Mouse (Mus musculus) stomach, embryonic 16.5 days (tissue): Measurements from ENCODE around the gene Pla2g3. TPM values are rescaled to one million over a fixed set of nuclear protein-coding genes. Genes with fewer than 3 reads are reported as not detected.

Experiments
- ATAC-seq: fragments of 200-750 bp; cut with Nextera tagmentation; 2 replicates; pipeline ENCODE4 v1.8.0; 2017; ENCODE audit warnings: moderate number of reproducible peaks, moderate TSS enrichment; ENCODE audit not compliant: insufficient read depth, low FRiP score
- H3K27ac ChIP-seq: fragments of 300-500 bp; sonication (generic); 2 replicates; pipeline ENCODE4 v1.5.1; 2014; ENCODE audit warnings: low read length
- H3K27me3 ChIP-seq: fragments of 300-500 bp; sonication (generic); 2 replicates; pipeline ENCODE4 v1.6.1; 2014; ENCODE audit warnings: low read length, control low read depth, mixed read lengths; ENCODE audit not compliant: control insufficient read depth, insufficient read depth
- H3K36me3 ChIP-seq: fragments of 300-500 bp; sonication (generic); 2 replicates; pipeline ENCODE4 v1.6.1; 2014; ENCODE audit warnings: low read length; ENCODE audit not compliant: control insufficient read depth, insufficient read depth
- H3K4me1 ChIP-seq: fragments of 300-500 bp; sonication (generic); 2 replicates; pipeline ENCODE4 v1.6.1; 2014; ENCODE audit warnings: low read length, control low read depth, mixed read lengths; ENCODE audit not compliant: control insufficient read depth, insufficient read depth
- H3K4me2 ChIP-seq: fragments of 300-500 bp; sonication (generic); 2 replicates; pipeline ENCODE4 v1.6.1; 2014; ENCODE audit warnings: low read depth, low read length, mixed read lengths
- H3K4me3 ChIP-seq: fragments of 300-500 bp; sonication (generic); replicated peaks from 2 replicates; pipeline ENCODE4 v1.5.1; 2014; ENCODE audit warnings: mild to moderate bottlenecking, low read length
- H3K9ac ChIP-seq: fragments of 300-500 bp; sonication (generic); 2 replicates; pipeline ENCODE4 v1.6.1; 2014; ENCODE audit warnings: low read length
- H3K9me3 ChIP-seq: fragments of 300-500 bp; sonication (generic); replicated peaks from 2 replicates; pipeline ENCODE4 v1.6.1; 2016; ENCODE audit warnings: low read length, control low read depth; ENCODE audit not compliant: control insufficient read depth
- WGBS: fragments of 180-500 bp; shearing (Covaris S2); extraction: QIAGEN DNeasy Blood & Tissue Kit; methylation state at CpG from one replicate; pipeline ENCODE4 v1.1.7; 2014; 5-methylcytosine and 5-hydroxymethylcytosine counted together
- polyA plus RNA-seq: library from polyadenylated mRNA; unstranded; fragments of >200 nt; fragmentation: Nextera tagmentation; extraction: Ambion mirVana; gene quantifications from 2 replicates; pipeline ENCODE4 v1.2.1, GENCODE M21; 2015

Pla2g3 gene
- polyA plus RNA-seq, 1 experiment from 2014 or later, result 1.8 TPM

DNA sequence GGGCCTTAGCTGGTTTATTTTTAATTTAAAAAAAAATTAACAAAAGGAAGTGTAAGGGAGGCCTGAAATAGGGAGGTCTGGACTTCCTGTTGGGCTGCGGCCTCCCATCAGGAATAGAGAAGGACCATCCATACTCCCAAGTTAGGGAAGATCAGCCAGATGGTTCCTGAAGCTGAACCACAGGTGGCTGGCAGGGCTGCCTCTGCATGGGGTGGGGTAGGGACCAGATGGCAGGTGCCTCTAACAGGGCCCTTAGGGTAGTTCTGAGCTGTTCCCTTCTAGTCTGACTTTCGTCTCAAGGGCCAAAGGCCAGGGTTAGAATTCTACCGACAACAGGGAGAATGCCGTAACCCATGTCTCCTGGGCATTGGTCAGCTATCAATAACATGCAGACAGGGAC is 27.6 kb downstream of the Pla2g3 start:
- Histone ChIP-seq H3K4me2 (peak overlapping the region; percentile 66), H3K9me3 (no peaks in the 10 kb centered on the region), H3K36me3 (0 out of 2 replicates have a peak, but pooled peaks cover 3% of the 10 kb centered on the region), H3K4me1 (peaks cover 20% of the 10 kb centered on the region), H3K4me3 (peak overlapping the region; percentile 64), H3K27me3 (no peaks in the 10 kb centered on the region), H3K27ac (no peak overlapping the region; the same call in 1 of the 2 replicates), H3K9ac (peak overlapping the region; percentile 81)
- ATAC-seq, result no peak
- 78% methylated on average over 4 of the region's 4 CpGs for WGBS

DNA sequence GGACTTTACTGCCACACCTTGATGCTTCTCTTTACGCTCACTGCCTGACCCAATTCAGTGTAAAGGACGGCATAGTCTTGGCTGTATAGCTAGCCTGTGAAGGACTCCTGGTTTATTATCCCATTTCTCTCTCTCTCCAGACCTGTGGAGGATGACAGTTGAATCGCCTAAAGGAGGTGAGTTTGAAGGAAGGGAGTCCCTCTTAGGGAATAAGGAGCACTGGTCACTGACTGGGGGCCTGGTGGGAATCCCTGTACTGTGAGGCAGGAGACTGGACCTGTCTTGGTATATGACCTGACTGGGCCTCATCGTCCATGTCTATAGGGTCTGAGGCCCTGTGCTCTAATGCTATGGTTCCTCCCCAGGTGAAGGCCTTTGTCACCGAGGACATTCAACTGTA is 28.0 kb downstream of the Pla2g3 start:
- no peaks in the 10 kb centered on the region for H3K27me3 ChIP-seq
- no peak overlapping the region for H3K27ac ChIP-seq
- 85% methylated on average over 5 of the region's 5 CpGs for WGBS
- H3K4me2 ChIP-seq, result peak overlapping the region; percentile 66
- peaks cover 20% of the 10 kb centered on the region for H3K4me1 ChIP-seq
- ATAC-seq, result no peak
- H3K4me3 ChIP-seq, result 0 out of 2 replicates have a peak overlapping the region, but pooled peaks have one; percentile 34
- H3K9me3 ChIP-seq, result no peaks in the 10 kb centered on the region
- 0 out of 2 replicates have a peak, but pooled peaks cover 5% of the 10 kb centered on the region for H3K36me3 ChIP-seq
- no peak overlapping the region for H3K9ac ChIP-seq

DNA sequence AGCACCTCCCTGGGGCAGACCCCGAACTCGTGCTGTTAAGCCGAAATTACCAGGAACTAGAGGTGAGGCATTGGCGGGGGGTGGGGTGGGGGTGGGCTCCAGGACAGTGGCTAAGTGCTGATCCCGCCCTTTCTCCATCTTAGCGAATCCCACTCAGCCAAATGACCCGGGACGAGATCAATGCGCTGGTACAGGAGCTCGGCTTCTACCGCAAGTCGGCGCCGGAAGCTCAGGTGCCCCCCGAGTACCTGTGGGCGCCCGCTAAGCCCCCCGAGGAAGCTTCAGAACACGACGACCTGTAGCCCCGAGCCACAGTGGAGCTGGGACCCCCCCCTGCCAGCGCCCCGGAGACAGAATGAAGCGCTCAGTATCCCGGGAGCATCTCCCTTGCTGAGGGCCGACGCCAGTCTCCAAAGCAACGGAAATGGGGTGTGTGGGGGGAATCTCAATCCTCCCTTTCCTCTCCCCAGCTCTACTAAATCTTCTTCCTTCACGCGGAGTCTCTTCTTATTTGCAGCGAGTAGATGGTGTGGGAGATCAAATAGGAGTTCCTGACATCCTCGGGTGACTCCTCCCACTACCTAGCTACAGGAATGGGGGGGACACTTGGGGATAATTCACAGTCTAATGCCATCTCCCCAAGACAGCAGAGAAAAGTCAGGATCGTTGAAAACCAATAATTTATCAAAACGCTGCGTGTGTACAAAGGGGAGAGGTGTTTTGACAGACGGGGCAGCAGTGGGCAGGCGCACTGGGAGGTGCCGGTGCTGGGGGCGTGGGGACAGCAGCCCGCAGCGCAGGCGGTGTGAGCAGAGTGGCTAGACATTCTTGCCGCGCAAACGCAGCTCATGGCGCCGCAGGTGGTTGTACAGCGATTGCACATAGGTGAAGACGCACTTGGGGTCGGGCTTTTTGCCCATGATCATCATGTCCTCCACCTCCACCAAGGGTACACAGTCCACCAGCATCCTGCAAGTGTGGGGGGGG is 29.1 kb downstream of the Pla2g3 start:
- H3K9ac ChIP-seq, result peak overlapping the region; percentile 51
- H3K27ac ChIP-seq, result peak overlapping the region; percentile 16; the same call in 1 of the 2 replicates
- H3K9me3 ChIP-seq, result no peaks in the 10 kb centered on the region
- H3K4me2 ChIP-seq, result peak overlapping the region; percentile 66
- 2% methylated on average over 50 of the region's 50 CpGs for WGBS
- peaks cover 20% of the 10 kb centered on the region for H3K4me1 ChIP-seq
- H3K27me3 ChIP-seq, result no peaks in the 10 kb centered on the region
- H3K4me3 ChIP-seq, result peak overlapping the region; percentile 34
- ATAC-seq, result no peak
- peaks cover 10% of the 10 kb centered on the region; the same call in 1 of the 2 replicates for H3K36me3 ChIP-seq

DNA sequence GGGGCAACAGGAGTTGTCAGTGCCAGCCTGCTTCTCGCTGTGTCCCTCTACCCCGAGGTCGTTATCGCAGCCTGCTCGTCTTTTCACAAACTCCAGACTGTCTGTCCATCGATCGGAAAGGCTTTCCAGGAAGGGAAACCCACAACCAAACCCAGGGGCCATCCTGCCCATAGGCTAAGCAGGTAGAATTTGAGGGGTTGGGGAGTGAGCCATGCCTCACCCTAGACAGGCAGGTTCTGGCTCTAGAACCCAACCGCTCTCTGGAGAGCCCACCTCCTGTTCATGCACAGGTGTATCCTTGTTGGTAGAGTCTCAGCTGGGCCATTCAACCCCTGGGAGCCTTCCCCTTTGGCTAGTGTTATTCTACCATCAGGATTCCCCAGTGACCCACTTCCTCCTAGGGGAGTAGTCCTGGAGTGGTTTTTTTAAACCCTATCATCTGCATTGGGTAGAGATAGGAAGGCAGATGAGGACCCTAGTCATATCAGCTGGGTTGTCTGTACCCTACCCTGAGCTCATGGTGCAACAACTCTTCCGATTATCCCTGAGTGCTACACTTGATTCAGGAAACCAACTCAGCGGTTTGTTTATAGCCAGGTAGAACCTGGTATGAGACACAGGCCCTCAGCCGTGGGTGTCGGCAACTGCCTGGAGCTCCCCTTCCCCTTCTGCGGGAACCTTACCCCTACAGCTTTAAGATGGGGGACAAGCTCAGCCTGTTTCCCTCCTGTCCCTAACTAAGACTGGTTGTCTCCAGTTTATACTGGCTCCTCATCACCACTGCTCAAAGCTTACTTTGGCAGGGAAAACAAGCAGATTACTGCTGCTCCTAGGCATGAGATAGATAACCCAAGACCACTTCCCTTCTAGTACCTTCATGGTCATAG is 30.0 kb downstream of the Pla2g3 start:
- Histone ChIP-seq H3K27me3 (no peaks in the 10 kb centered on the region), H3K36me3 (peaks cover 16% of the 10 kb centered on the region; the same call in 1 of the 2 replicates), H3K9me3 (no peaks in the 10 kb centered on the region), H3K4me3 (no peak overlapping the region), H3K27ac (0 out of 2 replicates have a peak overlapping the region, but pooled peaks have one; percentile 47), H3K4me2 (peak overlapping the region; percentile 66), H3K9ac (peak overlapping the region; percentile 17; the same call in 1 of the 2 replicates), H3K4me1 (peaks cover 20% of the 10 kb centered on the region)
- 50% methylated on average over 13 of the region's 13 CpGs for WGBS
- no peak for ATAC-seq

DNA sequence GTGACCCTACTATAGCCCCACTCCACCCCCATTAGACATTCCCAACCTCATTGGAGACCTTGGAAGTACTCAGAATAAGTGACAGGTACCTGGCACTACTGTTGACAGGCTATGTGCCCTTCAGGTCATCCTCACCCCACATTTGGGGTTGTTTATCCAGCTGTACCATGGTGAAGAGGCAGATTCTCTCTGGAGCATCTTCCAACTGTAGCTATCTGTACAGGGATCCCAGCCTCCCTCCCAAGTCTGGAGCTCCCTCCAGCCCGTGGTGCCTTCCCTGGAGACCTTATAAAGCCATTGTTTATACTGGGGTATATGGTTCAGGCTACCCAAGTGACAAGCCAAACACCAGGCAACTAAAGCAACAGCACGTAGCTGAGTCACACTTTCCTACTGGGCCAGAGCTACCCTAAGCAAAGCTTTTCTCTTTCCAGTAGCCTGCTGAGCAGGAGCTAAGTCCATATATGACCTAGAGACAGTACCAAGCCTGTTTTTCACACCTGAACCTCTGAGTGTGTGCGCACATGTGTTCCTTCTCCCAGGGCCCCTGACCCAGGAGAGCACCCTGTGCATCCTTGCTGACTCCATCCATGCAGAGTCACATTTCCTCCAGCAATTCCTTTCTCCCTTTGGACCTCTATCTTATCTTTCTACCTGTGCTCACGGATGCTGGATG is 31.1 kb downstream of the Pla2g3 start:
- peaks cover 19% of the 10 kb centered on the region; the same call in 1 of the 2 replicates for H3K36me3 ChIP-seq
- peak overlapping the region; percentile 47; the same call in 1 of the 2 replicates for H3K27ac ChIP-seq
- no peaks in the 10 kb centered on the region for H3K9me3 ChIP-seq
- H3K27me3 ChIP-seq, result no peaks in the 10 kb centered on the region
- H3K4me2 ChIP-seq, result no peak overlapping the region
- peaks cover 20% of the 10 kb centered on the region for H3K4me1 ChIP-seq
- no peak overlapping the region for H3K4me3 ChIP-seq
- 0 out of 2 replicates have a peak overlapping the region, but pooled peaks have one; percentile 2 for H3K9ac ChIP-seq
- no peak for ATAC-seq
- 55% methylated on average over 4 of the region's 4 CpGs for WGBS

DNA sequence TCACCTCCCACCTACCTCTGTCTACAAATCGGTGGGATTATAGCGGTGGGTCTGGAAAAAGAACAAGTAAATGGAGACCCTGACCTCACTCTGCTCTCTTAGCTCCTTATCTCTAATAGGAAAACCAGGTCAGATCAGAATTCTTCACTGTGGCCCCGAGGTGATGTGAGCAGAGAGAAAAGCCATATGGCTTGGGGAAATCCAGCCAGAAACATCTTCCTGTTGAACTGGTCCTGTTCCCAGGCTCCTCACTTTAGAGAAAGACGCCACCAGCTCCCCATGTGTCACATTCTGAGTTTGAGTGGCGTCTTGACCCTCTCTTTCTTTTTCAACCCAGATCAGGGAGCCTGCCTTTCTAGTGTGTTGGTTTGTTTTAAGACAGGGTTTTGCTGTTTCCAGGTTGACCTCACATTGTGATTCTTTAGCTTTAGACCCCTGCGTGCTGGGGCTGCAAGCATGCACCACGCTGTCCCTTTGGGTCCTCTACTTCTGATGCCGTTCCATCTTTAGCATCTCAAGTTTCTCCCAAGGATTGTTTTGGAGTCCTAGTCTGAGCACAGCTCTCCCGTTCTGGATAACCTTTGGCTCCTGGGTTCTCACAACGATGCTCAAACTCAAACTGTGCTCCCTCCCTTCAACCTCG is 31.8 kb downstream of the Pla2g3 start:
- 65% methylated on average over 11 of the region's 11 CpGs for WGBS
- ATAC-seq, result no peak
- Histone ChIP-seq H3K9ac (0 out of 2 replicates have a peak overlapping the region, but pooled peaks have one; percentile 2), H3K9me3 (no peaks in the 10 kb centered on the region), H3K27ac (peak overlapping the region; percentile 25; the same call in 1 of the 2 replicates), H3K36me3 (peaks cover 24% of the 10 kb centered on the region; the same call in 1 of the 2 replicates), H3K27me3 (no peaks in the 10 kb centered on the region), H3K4me2 (no peak overlapping the region), H3K4me3 (no peak overlapping the region), H3K4me1 (peaks cover 20% of the 10 kb centered on the region)

DNA sequence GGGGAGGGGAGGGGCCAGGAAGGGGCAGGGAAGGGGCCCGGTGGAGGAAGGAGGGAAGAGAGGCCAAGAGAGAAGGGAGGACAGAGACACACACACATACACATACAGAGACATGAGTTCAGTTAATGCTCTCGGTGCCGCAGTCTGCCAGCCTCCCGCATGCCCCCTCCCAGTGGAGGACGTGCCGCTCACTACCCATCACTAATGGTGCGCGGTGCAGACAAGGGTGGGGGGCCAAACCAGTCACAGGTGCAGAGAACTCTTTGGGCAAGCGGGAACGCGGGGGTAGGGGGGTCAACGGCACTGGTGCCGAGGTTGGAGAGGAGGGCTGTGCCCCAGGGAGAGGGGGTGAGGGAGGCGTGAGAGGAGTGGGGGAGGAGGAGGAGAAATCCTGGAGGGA is 32.8 kb downstream of the Pla2g3 start:
- no peaks in the 10 kb centered on the region for H3K27me3 ChIP-seq
- H3K4me1 ChIP-seq, result peaks cover 16% of the 10 kb centered on the region
- H3K4me3 ChIP-seq, result no peak overlapping the region
- no peaks in the 10 kb centered on the region for H3K9me3 ChIP-seq
- no peak for ATAC-seq
- H3K27ac ChIP-seq, result no peak overlapping the region
- 75% methylated on average over 14 of the region's 14 CpGs for WGBS
- peaks cover 24% of the 10 kb centered on the region; the same call in 1 of the 2 replicates for H3K36me3 ChIP-seq
- no peak overlapping the region for H3K9ac ChIP-seq
- no peak overlapping the region for H3K4me2 ChIP-seq
